In genomic region chr2:169234368-169235070, GRCm38 (mm10) we compare ENCODE assay signal across 16 mouse cellular contexts.
"Had no signal": no experiment of that assay in that cellular context is flagged by ENCODE, and none has a peak within 500 bp of the region (broad histone marks: within the 10 kb centered on the region; RNA-seq: fewer than 3 reads in every experiment).

No protein-coding gene starts in this region.

- ATAC-seq: midbrain, embryonic 15.5 days had no signal

- H3K4me2 ChIP-seq: hindbrain, embryonic 15.5 days; liver, embryonic 11.5 days; liver, embryonic 15.5 days; midbrain, embryonic 11.5 days; midbrain, embryonic 15.5 days; neural tube, embryonic 13.5 days; stomach, embryonic 15.5 days had no signal

- H3K4me1 ChIP-seq: hindbrain, embryonic 15.5 days; liver, embryonic 15.5 days; megakaryocyte, embryonic 14.5 days; midbrain, embryonic 15.5 days; neural tube, embryonic 13.5 days; stomach, embryonic 15.5 days had no signal

- H3K27me3 ChIP-seq: hindbrain, embryonic 15.5 days; liver, embryonic 15.5 days; megakaryocyte, embryonic 14.5 days; midbrain, embryonic 15.5 days; neural tube, embryonic 13.5 days; stomach, embryonic 15.5 days had no signal

- DNase-seq: kidney, adult 8-10 months; kidney, postnatal 25 days; retina, postnatal 1 day; right cerebral cortex, postnatal 4 days; spleen, adult 18-20 months; thymus, postnatal 4 days had no signal

- H3K27ac ChIP-seq: hindbrain, embryonic 15.5 days; left cerebral cortex, adult 2 months; liver, embryonic 15.5 days; macrophage; midbrain, embryonic 15.5 days; neural tube, embryonic 13.5 days; stomach, embryonic 15.5 days had no signal

- H3K9ac ChIP-seq: hindbrain, embryonic 15.5 days; liver, embryonic 15.5 days; midbrain, embryonic 15.5 days; neural tube, embryonic 13.5 days; stomach, embryonic 15.5 days had no signal

- H3K4me3 ChIP-seq: hindbrain, embryonic 15.5 days; left cerebral cortex, adult 2 months; liver, embryonic 15.5 days; midbrain, embryonic 15.5 days; neural tube, embryonic 13.5 days; stomach, embryonic 15.5 days had no signal

- H3K9me3 ChIP-seq: hindbrain, embryonic 15.5 days; liver, embryonic 15.5 days; midbrain, embryonic 15.5 days; neural tube, embryonic 13.5 days; stomach, embryonic 15.5 days had no signal

- H3K36me3 ChIP-seq: hindbrain, embryonic 15.5 days; liver, embryonic 15.5 days; midbrain, embryonic 15.5 days; neural tube, embryonic 13.5 days; stomach, embryonic 15.5 days had no signal
